Mouse (Mus musculus) embryonic facial prominence, embryonic 15.5 days (tissue): ENCODE data around the gene Vcp. TPM values are rescaled to one million over a fixed set of nuclear protein-coding genes. Genes with fewer than 3 reads are reported as not detected.

ENCODE experiments used
- ATAC-seq: fragments of 200-750 bp; cut with Nextera tagmentation; 2 replicates; pipeline ENCODE4 v1.8.0; 2017; ENCODE audit warnings: low read depth, moderate TSS enrichment; ENCODE audit not compliant: insufficient number of reproducible peaks, low FRiP score, low TSS enrichment
- H3K27ac ChIP-seq: fragments of 300-500 bp; sonication (generic); replicated peaks from 2 replicates; pipeline ENCODE4 v1.5.1; 2015; ENCODE audit warnings: mild to moderate bottlenecking, inconsistent platforms
- H3K27me3 ChIP-seq: fragments of 300-500 bp; sonication (generic); 2 replicates; pipeline ENCODE4 v1.6.1; 2015; ENCODE audit warnings: inconsistent platforms
- H3K36me3 ChIP-seq: fragments of 300-500 bp; sonication (generic); 2 replicates; pipeline ENCODE4 v1.6.1; 2015; ENCODE audit warnings: mild to moderate bottlenecking, inconsistent platforms
- H3K4me1 ChIP-seq: fragments of 300-500 bp; sonication (generic); 2 replicates; pipeline ENCODE4 v1.6.1; 2015; ENCODE audit warnings: inconsistent platforms
- H3K4me2 ChIP-seq: fragments of 300-500 bp; sonication (generic); replicated peaks from 2 replicates; pipeline ENCODE4 v1.6.1; 2015; ENCODE audit warnings: mild to moderate bottlenecking, inconsistent platforms
- H3K4me3 ChIP-seq: fragments of 300-500 bp; sonication (generic); replicated peaks from 2 replicates; pipeline ENCODE4 v1.5.1; 2015; ENCODE audit warnings: mild to moderate bottlenecking, inconsistent platforms
- H3K9ac ChIP-seq: fragments of 300-500 bp; sonication (generic); 2 replicates; pipeline ENCODE4 v1.6.1; 2015; ENCODE audit warnings: inconsistent platforms
- H3K9me3 ChIP-seq: fragments of 300-500 bp; sonication (generic); replicated peaks from 2 replicates; pipeline ENCODE4 v1.6.1; 2016; ENCODE audit warnings: inconsistent platforms
- WGBS: fragments of 180-500 bp; shearing (Covaris S2); methylation state at CpG from one replicate; pipeline ENCODE4 v1.1.7; 2015; 5-methylcytosine and 5-hydroxymethylcytosine counted together
- polyA plus RNA-seq: library from polyadenylated mRNA; unstranded; fragments of >200 nt; fragmentation: Nextera tagmentation; extraction: Ambion mirVana; gene quantifications from 2 replicates; pipeline ENCODE4 v1.2.1, GENCODE M21; 2015

The Vcp gene
- polyA plus RNA-seq, 1 experiment from 2014 or later = 494 TPM

GRCm38 (mm10) chr4:42952563-42952962 is 47.7 kb downstream of the Vcp start:
- H3K4me3 ChIP-seq = no peak overlapping the region
- no peaks in the 10 kb centered on the region for H3K9me3 ChIP-seq
- H3K9ac ChIP-seq = no peak overlapping the region
- peaks cover 10% of the 10 kb centered on the region for H3K36me3 ChIP-seq
- WGBS = 82% methylated on average over 7 of the region's 7 CpGs
- peaks cover 38% of the 10 kb centered on the region for H3K4me1 ChIP-seq
- H3K4me2 ChIP-seq = no peak overlapping the region
- no peak for ATAC-seq
- peak overlapping the region; percentile 66; the same call in 1 of the 2 replicates for H3K27ac ChIP-seq
- H3K27me3 ChIP-seq = no peaks in the 10 kb centered on the region; the same call in 1 of the 2 replicates

- Histone ChIP-seq H3K9me3 (no peaks in the 10 kb centered on the region), H3K36me3 (peaks cover under 1% of the 10 kb centered on the region; the same call in 1 of the 2 replicates), H3K9ac (no peak overlapping the region), H3K27ac (no peak overlapping the region; the same call in 1 of the 2 replicates), H3K4me2 (peak overlapping the region; percentile 68), H3K4me3 (peak overlapping the region; percentile 89; the same call in 1 of the 2 replicates), H3K4me1 (peaks cover 38% of the 10 kb centered on the region), H3K27me3 (no peaks in the 10 kb centered on the region; the same call in 1 of the 2 replicates)
- no peak for ATAC-seq
- WGBS = 57% methylated on average over 11 of the region's 11 CpGs
Observed at GRCm38 (mm10) chr4:42951206-42952195, 48.8 kb downstream of the Vcp start.

GRCm38 (mm10) chr4:42950065-42950558 is 50.2 kb downstream of the Vcp start:
- peak overlapping the region; percentile 75 for H3K9ac ChIP-seq
- H3K36me3 ChIP-seq = no peaks in the 10 kb centered on the region
- no peaks in the 10 kb centered on the region; the same call in 1 of the 2 replicates for H3K27me3 ChIP-seq
- H3K9me3 ChIP-seq = no peaks in the 10 kb centered on the region
- peaks cover 38% of the 10 kb centered on the region for H3K4me1 ChIP-seq
- H3K27ac ChIP-seq = peak overlapping the region; percentile 90
- peak; percentile 81 for ATAC-seq
- peak overlapping the region; percentile 89 for H3K4me3 ChIP-seq
- peak overlapping the region; percentile 68 for H3K4me2 ChIP-seq
- under 1% methylated on average over 22 of the region's 27 CpGs for WGBS

- under 1% methylated on average over 35 of the region's 39 CpGs for WGBS
- Histone ChIP-seq H3K9ac (peak within 1 kb of the TSS; percentile 75), H3K9me3 (no peaks in the 10 kb centered on the region), H3K27ac (peak within 1 kb of the TSS; percentile 90), H3K4me2 (peak within 1 kb of the TSS; percentile 68), H3K4me1 (peaks cover 38% of the 10 kb centered on the region), H3K27me3 (no peaks in the 10 kb centered on the region; the same call in 1 of the 2 replicates), H3K4me3 (peak within 1 kb of the TSS; percentile 89), H3K36me3 (no peaks in the 10 kb centered on the region)
- ATAC-seq = peak; percentile 97
Observed at GRCm38 (mm10) chr4:42949676-42950051, 50.6 kb downstream of the Vcp start, which contains the start of gene Dnajb5. Gene Dnajb5 (plus strand): TSS chr4:42949814.

GRCm38 (mm10) chr4:42949051-42949675 is 51.1 kb downstream of the Vcp start:
- Histone ChIP-seq H3K9ac (no peak overlapping the region), H3K27me3 (no peaks in the 10 kb centered on the region; the same call in 1 of the 2 replicates), H3K9me3 (no peaks in the 10 kb centered on the region), H3K4me2 (peak overlapping the region; percentile 68), H3K36me3 (no peaks in the 10 kb centered on the region), H3K27ac (no peak overlapping the region), H3K4me1 (peaks cover 38% of the 10 kb centered on the region), H3K4me3 (peak overlapping the region; percentile 89)
- no peak for ATAC-seq
- 11% methylated on average over 14 of the region's 14 CpGs for WGBS

- ATAC-seq = no peak
- H3K27ac ChIP-seq = no peak overlapping the region
- no peak overlapping the region for H3K4me2 ChIP-seq
- no peaks in the 10 kb centered on the region; the same call in 1 of the 2 replicates for H3K27me3 ChIP-seq
- H3K9ac ChIP-seq = no peak overlapping the region
- WGBS = 40% methylated on average over 13 of the region's 13 CpGs
- no peaks in the 10 kb centered on the region for H3K36me3 ChIP-seq
- H3K4me1 ChIP-seq = peaks cover 33% of the 10 kb centered on the region
- no peaks in the 10 kb centered on the region for H3K9me3 ChIP-seq
- no peak overlapping the region for H3K4me3 ChIP-seq
Observed at GRCm38 (mm10) chr4:42948527-42948926, 51.8 kb downstream of the Vcp start.

- Histone ChIP-seq H3K4me2 (no peak overlapping the region), H3K4me3 (no peak overlapping the region), H3K27me3 (no peaks in the 10 kb centered on the region; the same call in 1 of the 2 replicates), H3K27ac (no peak overlapping the region), H3K4me1 (peaks cover 17% of the 10 kb centered on the region), H3K9me3 (no peaks in the 10 kb centered on the region), H3K36me3 (no peaks in the 10 kb centered on the region), H3K9ac (no peak overlapping the region)
- ATAC-seq = no peak
- WGBS = 38% methylated on average over 10 of the region's 10 CpGs
Observed at GRCm38 (mm10) chr4:42946733-42947290, 53.5 kb downstream of the Vcp start.

DNA sequence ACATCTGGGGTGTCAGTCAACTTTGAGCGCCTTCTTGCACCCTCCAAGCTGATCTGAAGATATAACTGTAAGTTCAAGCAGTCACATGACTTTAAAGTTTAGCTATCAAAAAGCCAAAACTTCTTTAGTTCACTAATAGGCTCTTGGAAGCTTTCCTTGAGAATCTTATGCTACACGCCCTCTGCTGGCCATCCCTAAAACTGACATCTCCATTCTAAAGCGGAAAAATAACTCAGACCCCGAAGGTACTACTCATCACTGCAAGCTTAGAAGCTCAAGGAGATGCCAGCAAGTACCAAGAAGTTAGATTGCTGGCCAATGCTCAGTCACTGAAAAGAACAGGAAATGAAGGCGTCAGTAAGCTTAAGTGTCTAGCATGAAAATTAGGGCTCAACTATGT is 54.4 kb downstream of the Vcp start:
- 6% methylated on average over 5 of the region's 5 CpGs for WGBS
- H3K4me2 ChIP-seq = no peak overlapping the region
- no peak overlapping the region for H3K9ac ChIP-seq
- no peaks in the 10 kb centered on the region; the same call in 1 of the 2 replicates for H3K27me3 ChIP-seq
- H3K4me1 ChIP-seq = peaks cover 8% of the 10 kb centered on the region
- H3K4me3 ChIP-seq = no peak overlapping the region
- no peak for ATAC-seq
- H3K36me3 ChIP-seq = no peaks in the 10 kb centered on the region
- H3K27ac ChIP-seq = no peak overlapping the region
- no peaks in the 10 kb centered on the region for H3K9me3 ChIP-seq

GRCm38 (mm10) chr4:42945445-42945844 is 54.9 kb downstream of the Vcp start:
- no peak overlapping the region for H3K4me2 ChIP-seq
- WGBS = 82% methylated on average over 3 of the region's 3 CpGs
- no peak for ATAC-seq

DNA sequence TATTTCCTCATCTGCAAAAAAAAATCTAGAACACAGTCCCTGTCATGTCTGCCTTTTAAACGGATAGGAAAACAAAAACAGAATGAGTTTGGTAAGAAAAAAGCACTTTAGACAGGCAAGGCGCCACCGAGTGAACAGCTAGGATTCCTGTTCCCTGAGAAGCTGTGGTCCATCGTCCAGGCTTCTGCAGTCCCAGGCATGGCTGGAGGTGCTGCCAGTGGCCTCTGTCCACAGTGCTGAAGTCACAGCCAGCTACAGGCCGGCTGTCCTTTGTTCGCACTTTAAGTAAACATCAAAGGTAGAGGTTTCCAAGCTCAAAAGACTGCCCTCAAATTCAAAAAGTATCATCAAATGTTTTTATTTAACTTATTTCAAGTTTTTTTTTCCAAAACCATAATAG is 55.3 kb downstream of the Vcp start:
- H3K4me3 ChIP-seq = no peak overlapping the region
- H3K27ac ChIP-seq = no peak overlapping the region
- 10% methylated on average over 6 of the region's 6 CpGs for WGBS
- H3K4me1 ChIP-seq = no peaks in the 10 kb centered on the region
- no peak overlapping the region for H3K9ac ChIP-seq
- no peaks in the 10 kb centered on the region for H3K36me3 ChIP-seq
- no peak for ATAC-seq
- H3K27me3 ChIP-seq = no peaks in the 10 kb centered on the region; the same call in 1 of the 2 replicates
- H3K9me3 ChIP-seq = no peaks in the 10 kb centered on the region
- H3K4me2 ChIP-seq = no peak overlapping the region

More at GRCm38 (mm10) chr4:42945445-42945844, 54.9 kb downstream of the Vcp start:
- Histone ChIP-seq H3K9ac (no peak overlapping the region), H3K36me3 (no peaks in the 10 kb centered on the region), H3K4me1 (peaks cover 3% of the 10 kb centered on the region), H3K27ac (no peak overlapping the region), H3K4me3 (no peak overlapping the region), H3K27me3 (no peaks in the 10 kb centered on the region; the same call in 1 of the 2 replicates), H3K9me3 (no peaks in the 10 kb centered on the region)
